Mouse (Mus musculus) liver, embryonic 12.5 days (tissue): ENCODE data around the gene Ccdc63. TPM values are rescaled to one million over a fixed set of nuclear protein-coding genes. Genes with fewer than 3 reads are reported as not detected.
"Not testable (repeated sequence)": the region's sequence is repeated elsewhere in the genome, so short reads cannot be mapped to it uniquely, and the experiment has no call there.

Source experiments
- ATAC-seq: fragments of 200-750 bp; cut with Nextera tagmentation; 2 replicates; pipeline ENCODE4 v1.8.0; 2017; ENCODE audit warnings: moderate number of reproducible peaks, mild to moderate bottlenecking, moderate library complexity
- H3K27ac ChIP-seq: fragments of 300-500 bp; sonication (generic); 2 replicates; pipeline ENCODE4 v1.5.1; 2016; ENCODE audit warnings: mild to moderate bottlenecking
- H3K27me3 ChIP-seq: fragments of 300-500 bp; sonication (generic); replicated peaks from 2 replicates; pipeline ENCODE4 v1.6.1; 2016; ENCODE audit warnings: mild to moderate bottlenecking, moderate library complexity
- H3K36me3 ChIP-seq: fragments of 300-500 bp; sonication (generic); 2 replicates; pipeline ENCODE4 v1.6.1; 2016; ENCODE audit warnings: mild to moderate bottlenecking, moderate library complexity
- H3K4me1 ChIP-seq: fragments of 300-500 bp; sonication (generic); 2 replicates; pipeline ENCODE4 v1.6.1; 2016
- H3K4me2 ChIP-seq: fragments of 300-500 bp; sonication (generic); 2 replicates; pipeline ENCODE4 v1.6.1; 2016; ENCODE audit warnings: mild to moderate bottlenecking, moderate library complexity
- H3K4me3 ChIP-seq: fragments of 300-500 bp; sonication (generic); 2 replicates; pipeline ENCODE4 v1.5.1; 2016; ENCODE audit warnings: mild to moderate bottlenecking, moderate library complexity
- H3K9ac ChIP-seq: fragments of 300-500 bp; sonication (generic); 2 replicates; pipeline ENCODE4 v1.6.1; 2016; ENCODE audit warnings: mild to moderate bottlenecking, moderate library complexity
- H3K9me3 ChIP-seq: fragments of 300-500 bp; sonication (generic); replicated peaks from 2 replicates; pipeline ENCODE4 v1.6.1; 2016; ENCODE audit warnings: mild to moderate bottlenecking, moderate library complexity
- WGBS: fragments of 180-500 bp; shearing (Covaris S2); methylation state at CpG from one replicate; pipeline ENCODE4 v1.1.7; 2016; ENCODE audit not compliant: insufficient replicate concordance; 5-methylcytosine and 5-hydroxymethylcytosine counted together
- polyA plus RNA-seq: library from polyadenylated mRNA; unstranded; fragments of >200 nt; fragmentation: Nextera tagmentation; extraction: Ambion mirVana; gene quantifications from 2 replicates; pipeline ENCODE4 v1.2.1, GENCODE M21; 2016

Gene Ccdc63
- polyA plus RNA-seq, 1 experiment from 2014 or later: not detected

- WGBS: 26% methylated on average over 10 of the region's 10 CpGs
- H3K27ac ChIP-seq: peak overlapping the region; percentile 57
- no peak for ATAC-seq
- peak overlapping the region; percentile 59 for H3K9ac ChIP-seq
- peaks cover 43% of the 10 kb centered on the region for H3K4me1 ChIP-seq
- no peaks in the 10 kb centered on the region for H3K9me3 ChIP-seq
- no peaks in the 10 kb centered on the region for H3K36me3 ChIP-seq
- peak overlapping the region; percentile 55 for H3K4me3 ChIP-seq
- H3K27me3 ChIP-seq: no peaks in the 10 kb centered on the region
- H3K4me2 ChIP-seq: peak overlapping the region; percentile 67
Measured at GRCm38 (mm10) chr5:122146056-122146580, 5.5 kb upstream of the Ccdc63 start.

DNA sequence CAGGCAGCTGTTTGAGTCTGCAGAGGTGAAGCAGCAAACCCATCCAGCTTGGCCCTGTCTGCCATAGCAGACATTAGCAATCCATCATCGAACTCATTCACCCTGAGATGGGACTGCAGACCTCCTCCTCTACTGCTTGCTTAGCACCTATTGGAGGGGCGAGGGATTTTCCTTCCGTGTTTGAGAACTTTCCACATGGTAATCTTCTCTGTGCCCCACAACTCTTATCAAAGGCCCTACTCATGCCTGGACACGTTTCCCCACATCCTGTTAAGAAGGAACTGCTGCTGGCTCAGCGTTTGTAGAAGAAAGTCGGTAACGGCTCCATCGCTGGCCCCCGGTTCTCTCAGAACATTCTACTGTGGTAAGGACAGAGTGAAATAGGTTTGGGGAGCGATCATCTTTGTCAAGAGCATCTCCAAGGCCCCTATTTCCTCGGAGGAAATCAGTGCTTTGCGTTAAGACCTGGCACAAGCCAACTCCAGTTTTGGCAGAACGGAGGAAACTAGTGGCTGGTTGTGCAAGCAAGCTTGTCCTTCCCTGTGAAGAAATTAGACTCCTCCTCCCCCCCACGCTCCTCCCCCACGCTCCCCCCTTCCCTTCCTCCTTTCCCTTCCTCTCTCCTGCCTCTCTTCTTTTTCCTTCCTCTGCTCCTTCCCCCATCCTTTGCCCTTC is 4.9 kb upstream of the Ccdc63 start:
- H3K9me3 ChIP-seq: no peaks in the 10 kb centered on the region
- peak overlapping the region; percentile 57 for H3K27ac ChIP-seq
- H3K4me2 ChIP-seq: peak overlapping the region; percentile 67
- peak overlapping the region; percentile 55 for H3K4me3 ChIP-seq
- WGBS: 9% methylated on average over 15 of the region's 15 CpGs
- H3K36me3 ChIP-seq: no peaks in the 10 kb centered on the region
- H3K9ac ChIP-seq: peak overlapping the region; percentile 59
- peak; percentile 64 for ATAC-seq
- H3K4me1 ChIP-seq: peaks cover 43% of the 10 kb centered on the region
- H3K27me3 ChIP-seq: no peaks in the 10 kb centered on the region

- 49% methylated on average over 4 of the region's 4 CpGs for WGBS
- H3K4me1 ChIP-seq: peaks cover 43% of the 10 kb centered on the region
- no peaks in the 10 kb centered on the region for H3K27me3 ChIP-seq
- peak overlapping the region; percentile 67 for H3K4me2 ChIP-seq
- H3K27ac ChIP-seq: peak overlapping the region; percentile 57
- no peaks in the 10 kb centered on the region for H3K36me3 ChIP-seq
- no peak for ATAC-seq
- H3K9me3 ChIP-seq: no peaks in the 10 kb centered on the region
- no peak overlapping the region for H3K9ac ChIP-seq
- H3K4me3 ChIP-seq: peak overlapping the region; percentile 55
Measured at GRCm38 (mm10) chr5:122144825-122145224, 4.2 kb upstream of the Ccdc63 start.

- Histone ChIP-seq H3K27me3 (peaks cover 9% of the 10 kb centered on the region; the same call in 1 of the 2 replicates), H3K36me3 (no peaks in the 10 kb centered on the region), H3K4me1 (peaks cover 43% of the 10 kb centered on the region), H3K4me2 (no peak overlapping the region), H3K27ac (no peak overlapping the region), H3K9ac (no peak overlapping the region), H3K4me3 (no peak overlapping the region), H3K9me3 (no peaks in the 10 kb centered on the region)
- WGBS: 72% methylated on average over 15 of the region's 15 CpGs
- ATAC-seq: no peak
Measured at GRCm38 (mm10) chr5:122143543-122143942, 2.9 kb upstream of the Ccdc63 start.

GRCm38 (mm10) chr5:122142230-122142992 is 1.8 kb upstream of the Ccdc63 start:
- H3K4me3 ChIP-seq: no peak overlapping the region
- H3K4me2 ChIP-seq: no peak overlapping the region
- peaks cover 46% of the 10 kb centered on the region for H3K4me1 ChIP-seq
- H3K27me3 ChIP-seq: peaks cover 9% of the 10 kb centered on the region; the same call in 1 of the 2 replicates
- no peak overlapping the region for H3K27ac ChIP-seq
- H3K9me3 ChIP-seq: no peaks in the 10 kb centered on the region
- ATAC-seq: no peak
- H3K9ac ChIP-seq: no peak overlapping the region
- no peaks in the 10 kb centered on the region for H3K36me3 ChIP-seq
- 22% methylated on average over 8 of the region's 8 CpGs for WGBS

GRCm38 (mm10) chr5:122139771-122140170 is 852 bp downstream of the Ccdc63 start:
- H3K9ac ChIP-seq, H3K4me3 ChIP-seq, H3K27ac ChIP-seq, H3K9me3 ChIP-seq, ATAC-seq, H3K27me3 ChIP-seq, H3K36me3 ChIP-seq, H3K4me2 ChIP-seq: not testable (repeated sequence)
- peaks cover 47% of the 10 kb centered on the region for H3K4me1 ChIP-seq
- 64% methylated on average over 2 of the region's 2 CpGs for WGBS

DNA sequence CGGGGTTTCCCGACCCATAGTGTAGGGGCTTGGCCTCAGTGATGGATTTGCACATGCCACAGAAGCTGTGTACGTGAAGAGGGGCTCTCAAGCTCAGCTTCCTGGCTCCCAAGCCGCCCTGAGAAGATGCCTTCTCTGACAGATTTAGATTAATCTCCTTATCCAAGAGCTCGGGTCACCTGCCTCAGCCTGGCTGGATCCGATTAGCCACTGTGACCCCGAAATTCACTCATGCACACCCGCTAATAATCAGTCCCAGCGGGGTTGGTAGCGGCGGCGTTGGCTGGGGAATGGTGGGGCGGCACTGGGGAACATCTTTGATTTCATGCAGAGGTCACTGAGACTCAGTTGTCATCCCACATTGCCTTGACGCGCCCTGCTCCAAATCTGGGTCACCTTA is 1.8 kb downstream of the Ccdc63 start:
- H3K4me3 ChIP-seq: no peak overlapping the region
- ATAC-seq: no peak
- H3K36me3 ChIP-seq: no peaks in the 10 kb centered on the region
- H3K27me3 ChIP-seq: peaks cover 9% of the 10 kb centered on the region; the same call in 1 of the 2 replicates
- H3K4me1 ChIP-seq: peaks cover 50% of the 10 kb centered on the region
- 65% methylated on average over 15 of the region's 15 CpGs for WGBS
- H3K9ac ChIP-seq: no peak overlapping the region
- H3K9me3 ChIP-seq: no peaks in the 10 kb centered on the region
- no peak overlapping the region for H3K4me2 ChIP-seq
- no peak overlapping the region for H3K27ac ChIP-seq

GRCm38 (mm10) chr5:122136508-122137408 is 3.9 kb downstream of the Ccdc63 start:
- Histone ChIP-seq H3K27ac (no peak overlapping the region), H3K9ac (no peak overlapping the region), H3K9me3 (no peaks in the 10 kb centered on the region), H3K4me2 (peak overlapping the region; percentile 22; the same call in 1 of the 2 replicates), H3K27me3 (peaks cover 9% of the 10 kb centered on the region; the same call in 1 of the 2 replicates), H3K36me3 (no peaks in the 10 kb centered on the region), H3K4me3 (no peak overlapping the region), H3K4me1 (peaks cover 57% of the 10 kb centered on the region)
- 36% methylated on average over 14 of the region's 14 CpGs for WGBS
- peak; percentile 46 for ATAC-seq

- peaks cover 68% of the 10 kb centered on the region for H3K4me1 ChIP-seq
- H3K9ac ChIP-seq: no peak overlapping the region
- peaks cover 9% of the 10 kb centered on the region; the same call in 1 of the 2 replicates for H3K27me3 ChIP-seq
- no peak overlapping the region for H3K4me2 ChIP-seq
- 56% methylated on average over 3 of the region's 3 CpGs for WGBS
- H3K4me3 ChIP-seq: no peak overlapping the region
- H3K36me3 ChIP-seq: no peaks in the 10 kb centered on the region
- no peak for ATAC-seq
- no peak overlapping the region for H3K27ac ChIP-seq
- no peaks in the 10 kb centered on the region for H3K9me3 ChIP-seq
Measured at GRCm38 (mm10) chr5:122135290-122135882, 5.2 kb downstream of the Ccdc63 start.

DNA sequence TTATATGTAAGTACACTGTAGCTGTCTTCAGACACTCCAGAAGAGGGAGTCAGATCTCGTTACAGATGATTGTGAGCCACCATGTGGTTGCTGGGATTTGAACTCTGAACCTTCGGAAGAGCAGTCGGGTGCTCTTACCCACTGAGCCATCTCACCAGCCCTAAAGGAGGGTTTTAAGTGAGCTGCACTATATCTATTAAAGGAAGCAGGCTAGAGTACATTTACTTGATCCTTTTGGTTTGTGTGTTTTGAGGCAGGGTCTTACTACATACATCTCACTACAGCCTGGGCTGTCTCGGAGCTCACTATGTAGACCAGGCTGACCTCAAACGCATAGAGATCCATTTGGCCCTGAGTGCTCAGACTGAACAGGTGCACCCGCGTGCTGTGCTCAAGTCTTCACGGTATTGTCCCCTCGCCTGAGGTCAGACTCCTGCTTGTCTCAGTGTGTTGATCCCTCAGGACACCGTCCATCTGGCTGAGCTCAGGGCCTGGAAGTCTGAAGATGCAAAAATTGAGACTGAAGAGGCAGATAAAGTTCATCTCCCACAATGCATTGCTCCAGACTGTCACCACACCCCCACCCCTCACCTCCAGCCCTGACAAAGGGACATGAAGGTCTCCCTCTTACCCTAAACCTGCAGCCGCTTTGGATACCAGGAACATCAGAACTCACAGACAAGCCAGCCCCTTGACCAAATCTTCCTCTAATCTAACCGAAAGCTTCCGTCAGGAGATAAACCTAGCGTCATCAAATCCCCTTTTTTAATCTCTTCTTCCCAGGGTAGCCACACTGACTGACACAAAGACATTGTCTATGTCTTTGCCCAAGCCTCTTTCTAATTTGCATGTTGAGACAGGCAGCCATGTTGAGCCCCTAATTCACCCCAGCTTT is 6.0 kb downstream of the Ccdc63 start:
- Histone ChIP-seq H3K9me3 (no peaks in the 10 kb centered on the region), H3K27ac (no peak overlapping the region), H3K27me3 (peaks cover 9% of the 10 kb centered on the region; the same call in 1 of the 2 replicates), H3K36me3 (no peaks in the 10 kb centered on the region), H3K4me3 (no peak overlapping the region), H3K4me2 (no peak overlapping the region), H3K9ac (no peak overlapping the region), H3K4me1 (peaks cover 68% of the 10 kb centered on the region)
- no peak for ATAC-seq
- 74% methylated on average over 14 of the region's 14 CpGs for WGBS
